Mouse (Mus musculus) liver, adult 2 months (tissue): ENCODE measurements around the gene Ice1.

Experiments used
- CTCF ChIP-seq: fragments of 200-500 bp; IDR thresholded peaks from 2 replicates; pipeline ENCODE4 v1.5.1; 2011; ENCODE audit warnings: low read depth, low read length, control low read depth
- POLR2A ChIP-seq: fragments of 200-500 bp; IDR thresholded peaks from 2 replicates; pipeline ENCODE4 v1.6.1; 2011; ENCODE audit warnings: low read length, control low read depth; ENCODE audit not compliant: insufficient read depth; ENCODE audit errors: extremely low read depth

- TF ChIP-seq POLR2A (no peak), CTCF (no peak)
These were observed 12.6 kb upstream of the Ice1 start for GRCm38 (mm10) chr13:70650011-70650436.
